Mouse (Mus musculus): ENCODE results near the gene Spg7.

Gene Spg7

DNA sequence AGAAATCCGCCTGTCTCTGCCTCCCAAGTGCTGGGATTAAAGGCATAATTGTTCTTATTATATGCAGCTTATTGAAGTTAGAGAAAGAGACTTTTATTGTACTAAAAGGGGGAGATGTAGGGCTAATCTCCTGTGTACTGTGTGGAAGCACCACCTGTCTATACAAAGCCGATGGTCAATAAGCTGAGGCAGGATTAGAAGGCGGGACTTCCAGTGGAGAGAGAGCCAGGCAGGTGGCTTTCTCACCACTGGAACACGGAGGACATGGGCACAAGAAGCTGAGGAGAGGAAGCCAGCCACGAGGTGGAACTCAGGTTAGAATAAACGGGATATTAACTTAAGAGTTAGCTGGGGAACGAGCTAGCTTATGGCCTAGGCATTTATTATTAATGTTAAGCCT lies at the start of gene Spg7:
Spg7 (plus strand) TSS at position 222 of the 400 bp plus-strand sequence.
- WGBS, result 82% methylated on average over 7 of the region's 7 CpGs

DNA sequence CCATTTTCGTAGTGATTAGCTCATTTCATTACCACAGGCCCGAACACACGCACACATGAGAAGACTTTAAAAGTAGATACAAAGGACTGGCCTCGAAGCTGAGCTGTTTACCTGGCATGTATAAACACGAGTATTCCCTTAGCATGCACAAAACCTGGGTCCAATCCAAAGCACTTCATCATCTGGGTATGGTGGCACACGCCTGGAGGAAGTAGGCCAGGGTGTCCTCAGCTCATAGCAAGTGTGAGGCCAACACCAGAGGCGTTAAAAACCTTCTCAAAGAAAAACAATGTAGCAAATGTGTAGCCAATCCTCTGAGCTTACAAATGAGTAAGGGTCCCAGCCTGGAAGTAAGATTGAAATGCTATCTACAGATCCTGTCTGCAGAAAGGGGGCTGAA lies 48.3 kb upstream of the Spg7 start:
- 29% methylated on average over 7 of the region's 7 CpGs for WGBS

DNA sequence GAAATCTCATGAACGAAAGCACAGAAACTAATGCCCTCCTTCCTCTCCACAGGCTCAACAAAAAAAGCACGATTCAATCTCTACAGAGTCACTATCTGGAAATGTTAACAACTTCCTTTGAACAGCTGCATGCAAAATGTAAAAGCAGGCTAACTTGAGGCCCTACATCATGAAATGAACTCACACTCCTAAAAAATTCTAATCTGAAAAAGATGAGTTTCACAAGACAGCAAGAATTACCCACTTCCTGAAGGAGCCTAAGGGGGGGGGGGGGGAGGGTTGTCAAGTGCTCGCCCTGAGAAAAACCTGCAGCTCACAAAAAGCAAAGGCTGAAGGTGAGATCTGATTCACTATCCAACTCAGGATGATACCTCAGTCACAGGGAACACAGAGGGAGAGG lies 47.7 kb upstream of the Spg7 start:
- 15% methylated on average over 3 of the region's 3 CpGs for WGBS

DNA sequence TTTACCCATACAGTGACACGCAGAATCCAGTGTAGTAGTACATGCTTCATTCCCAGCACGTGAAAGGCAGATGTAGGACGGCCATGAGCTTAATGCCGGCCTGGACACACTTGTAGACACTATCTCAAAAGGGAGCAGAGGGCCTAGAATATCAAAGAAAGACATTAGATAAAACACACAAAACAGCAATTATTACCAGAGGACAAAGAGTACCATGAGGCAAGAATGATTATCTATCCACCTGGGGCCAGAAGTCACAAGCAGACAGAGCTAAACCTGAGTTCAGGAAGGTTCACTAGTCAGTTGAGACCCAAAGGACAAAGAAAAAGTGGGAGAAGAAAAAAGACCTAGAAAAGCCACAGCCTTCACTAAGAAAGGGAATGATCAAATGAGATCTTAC lies 45.6 kb upstream of the Spg7 start:
- WGBS, result 89% methylated on average over 4 of the region's 4 CpGs

- WGBS, result 47% methylated on average over 4 of the region's 4 CpGs
Measured at GRCm38 (mm10) chr8:123018484-123019164, 44.1 kb upstream of the Spg7 start.

GRCm38 (mm10) chr8:123020084-123020483 lies 42.7 kb upstream of the Spg7 start:
- WGBS, result 54% methylated on average over 2 of the region's 2 CpGs

DNA sequence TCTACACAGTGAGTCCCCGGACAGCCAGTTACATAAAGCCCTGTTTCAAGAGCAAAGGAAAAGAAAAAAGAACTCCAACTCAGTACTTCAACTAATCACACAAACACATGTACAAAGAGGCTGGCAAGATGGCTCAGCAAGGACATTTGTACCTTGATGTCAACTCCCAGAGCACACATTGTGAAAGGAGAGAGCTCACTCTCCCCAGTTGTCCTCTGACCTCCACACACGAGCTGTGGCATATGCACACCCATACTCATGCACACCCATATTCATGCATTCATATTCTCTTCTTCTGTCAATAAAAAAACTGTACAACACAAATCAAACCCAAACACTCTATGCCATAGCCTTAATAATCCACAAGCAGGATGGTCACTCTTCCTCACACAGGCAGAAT lies 41.9 kb upstream of the Spg7 start:
- 56% methylated on average over 2 of the region's 2 CpGs for WGBS

GRCm38 (mm10) chr8:123021259-123021658 lies 41.5 kb upstream of the Spg7 start:
- WGBS, result 69% methylated on average over 1 of the region's 1 CpGs

- WGBS, result 68% methylated on average over 3 of the region's 3 CpGs
Measured at GRCm38 (mm10) chr8:123022727-123023126, 40.0 kb upstream of the Spg7 start.

DNA sequence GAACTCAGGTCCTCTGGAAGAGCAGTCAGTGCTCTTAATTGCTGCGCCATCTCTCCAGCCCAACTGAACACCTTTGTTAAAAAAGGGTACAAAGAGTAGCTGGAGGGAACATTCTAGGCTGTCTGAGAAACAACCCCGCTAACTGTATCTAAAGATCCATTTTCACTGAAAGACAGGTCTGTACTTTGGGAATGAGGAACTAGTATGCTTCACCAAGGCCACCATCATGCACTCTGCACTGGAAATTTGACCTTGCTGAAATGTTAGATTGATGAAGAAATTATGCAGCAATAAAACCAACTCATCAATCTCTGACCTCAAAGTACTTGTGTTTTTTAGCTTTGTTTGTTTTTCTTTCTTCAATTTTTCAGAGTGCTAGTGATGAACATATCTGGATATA lies 38.5 kb upstream of the Spg7 start:
- 98% methylated on average over 2 of the region's 2 CpGs for WGBS

GRCm38 (mm10) chr8:123025951-123026351 lies 36.8 kb upstream of the Spg7 start:
- 66% methylated on average over 3 of the region's 3 CpGs for WGBS

GRCm38 (mm10) chr8:123027786-123028185 lies 35.0 kb upstream of the Spg7 start:
- WGBS, result 65% methylated on average over 8 of the region's 8 CpGs

GRCm38 (mm10) chr8:123030091-123030490 lies 32.7 kb upstream of the Spg7 start:
- WGBS, result 52% methylated on average over 5 of the region's 5 CpGs

GRCm38 (mm10) chr8:123031321-123031978 lies 31.3 kb upstream of the Spg7 start:
- WGBS, result 70% methylated on average over 7 of the region's 7 CpGs

- 56% methylated on average over 6 of the region's 6 CpGs for WGBS
Measured at GRCm38 (mm10) chr8:123034171-123034570, 28.6 kb upstream of the Spg7 start.

GRCm38 (mm10) chr8:123036956-123037355 lies 25.8 kb upstream of the Spg7 start:
- WGBS, result 28% methylated on average over 3 of the region's 3 CpGs

DNA sequence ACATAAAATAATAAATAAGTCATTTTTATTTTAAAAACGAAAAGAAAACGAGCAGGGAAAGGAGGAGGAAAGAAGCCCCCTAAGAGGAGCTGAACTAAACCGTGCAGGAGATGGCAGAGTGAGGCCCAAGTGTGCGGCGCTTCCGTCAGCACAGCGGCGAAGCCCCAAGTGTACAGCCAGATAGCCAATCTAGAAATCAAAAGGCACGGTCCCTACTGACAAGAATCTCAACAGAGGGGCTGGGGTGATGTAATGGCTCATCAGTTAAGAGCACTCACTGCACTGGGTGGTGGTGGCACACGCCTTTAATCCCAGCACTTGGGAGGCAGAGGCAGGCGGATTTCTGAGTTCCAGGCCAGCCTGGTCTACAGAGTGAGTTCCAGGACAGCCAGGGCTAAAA lies 25.3 kb upstream of the Spg7 start:
- 78% methylated on average over 11 of the region's 11 CpGs for WGBS

DNA sequence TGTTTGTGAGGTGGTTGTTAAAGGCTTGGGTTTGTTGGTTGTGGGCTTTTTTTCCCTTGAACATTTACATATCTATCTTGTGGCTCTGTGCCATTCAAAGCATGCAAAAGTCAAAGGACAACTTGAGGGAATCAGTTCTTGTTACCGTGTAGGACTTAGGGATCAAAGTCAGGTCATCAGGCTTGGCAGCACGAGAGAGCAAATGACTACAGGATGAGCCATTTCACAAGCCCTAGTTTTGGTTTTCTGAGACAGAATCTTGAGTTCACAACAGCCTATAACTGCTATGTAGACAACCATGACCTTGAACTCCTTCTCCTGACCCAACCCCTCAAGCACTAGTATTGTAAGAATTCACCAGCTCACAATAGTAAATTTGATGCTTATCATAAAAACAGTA lies 24.4 kb upstream of the Spg7 start:
- WGBS, result 34% methylated on average over 2 of the region's 2 CpGs

DNA sequence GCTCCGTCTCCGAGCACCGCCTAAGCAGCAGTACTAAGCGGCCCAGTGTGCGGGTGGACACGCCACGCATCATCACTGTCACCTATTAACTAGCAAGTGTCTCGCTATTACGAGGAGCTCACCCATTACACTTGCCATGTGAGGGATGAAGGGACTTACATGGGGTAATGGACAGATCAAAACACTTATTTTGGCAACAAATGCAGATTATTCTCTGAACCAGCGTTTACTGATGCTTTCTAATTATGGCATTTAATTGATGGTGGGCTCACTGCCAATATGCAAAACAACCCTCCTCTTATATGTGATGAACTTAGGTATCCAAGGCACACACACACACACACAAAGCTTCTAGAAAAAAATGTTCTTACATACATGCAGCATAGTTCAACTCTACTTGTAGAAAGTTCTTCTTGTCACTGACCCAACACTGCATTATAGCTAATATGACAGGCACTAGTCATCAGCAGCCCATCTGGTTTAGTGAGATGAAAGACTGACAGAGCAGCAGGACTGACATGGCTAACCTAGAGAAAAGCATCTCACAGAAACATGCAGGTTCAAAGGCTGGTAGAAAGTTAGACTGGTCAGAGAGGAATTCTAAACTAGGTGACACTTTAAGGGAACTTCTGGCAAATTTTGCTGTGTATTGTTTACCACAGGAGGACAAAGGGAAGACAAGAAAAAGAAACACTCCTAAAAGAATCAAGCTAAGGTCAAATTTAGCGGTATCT lies 23.2 kb upstream of the Spg7 start:
- 23% methylated on average over 11 of the region's 11 CpGs for WGBS

DNA sequence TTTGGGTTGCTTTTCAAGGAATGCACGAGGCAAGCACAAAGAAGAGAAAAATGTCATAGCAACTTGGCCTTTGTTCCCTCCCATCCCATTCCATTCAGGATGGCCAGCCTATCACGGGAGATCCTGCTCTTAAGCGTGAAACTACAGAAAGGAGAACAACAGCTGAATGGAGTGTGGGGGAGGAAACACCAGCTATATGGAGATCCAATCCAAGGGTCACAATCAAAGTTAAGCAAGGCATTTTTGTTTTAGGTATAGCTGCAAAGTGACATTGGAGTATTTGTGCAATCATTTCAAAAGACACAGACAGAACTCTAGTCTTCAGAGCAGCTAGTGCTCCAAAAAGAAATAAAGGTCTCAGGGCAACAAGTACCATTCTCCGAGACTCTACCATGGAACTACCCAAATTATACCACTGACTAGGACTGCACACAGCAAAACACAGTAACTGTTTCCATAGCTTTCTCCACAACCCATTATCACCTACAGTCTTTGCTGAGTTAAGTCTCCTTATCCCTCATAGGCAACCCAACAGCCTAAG lies 22.6 kb upstream of the Spg7 start:
- WGBS, result 6% methylated on average over 4 of the region's 4 CpGs

GRCm38 (mm10) chr8:123041008-123041773 lies 21.6 kb upstream of the Spg7 start:
- WGBS, result 1% methylated on average over 70 of the region's 71 CpGs

GRCm38 (mm10) chr8:123041774-123042105 lies 21.0 kb upstream of the Spg7 start:
- under 1% methylated on average over 59 of the region's 60 CpGs for WGBS
